Mouse (Mus musculus) embryo, embryonic 10 days (tissue): ENCODE measurements at regions not wholly inside any gene's neighbourhood (a gene's known extent, or its start where the extent isn't known, plus 50 kb on each side); places are given as distances from the start of the nearest gene placed in this dataset.

Source experiments
- DNase-seq: peaks from one replicate; pipeline ENCODE4 v3.0.0-alpha.2; 2015; ENCODE audit warnings: low spot score

- no peak for DNase-seq
Measured at GRCm38 (mm10) chr1:164628840-164629239, 167.6 kb upstream of the Dpt start.

DNA sequence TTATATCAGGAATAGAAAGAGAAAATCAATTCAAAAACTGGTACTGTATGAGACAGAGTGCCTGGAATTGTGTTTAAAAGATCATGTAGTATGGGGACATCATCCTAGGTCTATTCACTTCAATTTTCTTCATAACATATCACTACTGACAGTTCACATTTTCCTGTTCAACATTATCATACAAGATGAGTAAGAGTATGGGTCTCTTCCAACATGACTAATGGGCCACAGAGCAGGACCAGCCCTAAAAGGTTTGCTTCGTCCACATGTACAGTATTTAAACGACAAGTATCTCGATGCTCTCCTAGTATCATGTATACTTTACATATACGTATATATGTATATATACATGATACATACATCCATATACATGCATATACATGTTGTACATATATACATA is 164.8 kb upstream of the Atp1b1 start:
- DNase-seq = no peak

- DNase-seq = no peak
Measured at GRCm38 (mm10) chr1:164622417-164622816, 164.3 kb upstream of the Atp1b1 start.

DNA sequence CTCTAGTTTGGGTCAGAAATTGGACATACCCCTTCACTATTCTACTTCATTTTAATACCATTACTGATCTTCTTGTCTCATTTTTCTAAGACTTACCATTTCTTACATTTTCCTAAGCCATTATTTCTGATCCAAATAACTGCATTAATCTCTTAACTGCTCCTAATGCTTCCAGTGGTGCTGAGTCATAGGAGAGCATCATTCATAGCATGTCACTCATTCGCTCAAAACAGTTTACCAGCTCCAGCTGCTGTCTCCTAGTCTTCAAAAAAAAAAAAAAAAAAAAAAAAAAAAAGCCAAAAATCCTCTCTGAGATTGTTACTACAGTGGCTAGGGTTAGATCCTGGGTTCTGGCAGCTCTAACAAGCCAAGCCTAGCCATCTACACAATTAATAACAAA is 162.0 kb upstream of the Atp1b1 start:
- DNase-seq = no peak

- DNase-seq = no peak
Measured at GRCm38 (mm10) chr1:164617871-164618270, 159.7 kb upstream of the Atp1b1 start.

DNA sequence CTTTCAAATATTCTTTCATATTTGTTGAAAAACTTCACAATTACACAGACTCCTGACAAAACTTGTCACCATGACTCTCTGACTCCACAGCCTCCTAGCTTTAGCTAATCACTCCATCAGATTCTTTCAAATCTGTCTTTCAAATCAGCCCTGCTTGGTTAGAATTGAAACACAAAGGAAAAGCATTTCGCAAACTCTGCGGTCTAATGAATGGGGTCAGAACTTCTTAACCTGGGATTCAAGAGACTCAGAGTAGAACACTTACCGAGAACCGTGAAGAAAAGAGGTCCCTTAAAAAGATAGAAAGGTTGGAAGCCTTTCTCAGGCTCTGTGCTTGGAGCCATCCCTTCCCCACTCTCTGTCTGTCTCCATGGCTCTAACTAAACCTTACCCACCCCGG is 148.9 kb upstream of the Atp1b1 start:
- DNase-seq = no peak

DNA sequence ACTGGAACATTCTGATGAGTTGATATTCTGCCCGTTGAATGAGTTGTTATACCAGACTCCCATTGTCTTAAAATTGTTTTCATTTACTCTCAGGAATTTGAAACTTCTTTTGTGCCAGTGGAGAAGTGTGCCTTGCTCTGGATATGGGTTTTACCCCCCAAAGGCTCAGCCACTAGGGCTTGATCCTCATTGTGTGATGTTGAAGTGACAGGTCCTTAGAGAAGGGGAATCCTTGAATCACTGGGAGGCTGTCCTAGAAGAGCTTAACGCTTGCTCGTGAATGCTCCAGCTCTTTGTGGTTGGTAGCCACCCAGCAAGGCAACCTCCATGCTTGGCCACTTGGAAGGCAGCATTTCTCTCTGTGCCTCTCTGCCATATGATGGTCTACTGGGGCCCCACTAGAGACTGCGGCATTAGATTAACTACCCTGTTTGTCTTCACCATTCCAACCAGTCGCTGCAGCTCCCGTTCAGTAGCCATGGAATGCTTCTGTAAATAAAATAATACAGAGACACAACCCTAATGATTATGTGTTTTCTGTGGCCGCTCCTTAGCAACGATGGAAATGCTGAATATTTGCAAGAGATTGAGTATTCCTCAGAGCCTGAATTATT is 148.1 kb upstream of the Atp1b1 start:
- peak; percentile 6 for DNase-seq

GRCm38 (mm10) chr1:164603433-164603832 is 145.3 kb upstream of the Atp1b1 start:
- no peak for DNase-seq

GRCm38 (mm10) chr1:164602568-164602967 is 144.4 kb upstream of the Atp1b1 start:
- DNase-seq = no peak

DNA sequence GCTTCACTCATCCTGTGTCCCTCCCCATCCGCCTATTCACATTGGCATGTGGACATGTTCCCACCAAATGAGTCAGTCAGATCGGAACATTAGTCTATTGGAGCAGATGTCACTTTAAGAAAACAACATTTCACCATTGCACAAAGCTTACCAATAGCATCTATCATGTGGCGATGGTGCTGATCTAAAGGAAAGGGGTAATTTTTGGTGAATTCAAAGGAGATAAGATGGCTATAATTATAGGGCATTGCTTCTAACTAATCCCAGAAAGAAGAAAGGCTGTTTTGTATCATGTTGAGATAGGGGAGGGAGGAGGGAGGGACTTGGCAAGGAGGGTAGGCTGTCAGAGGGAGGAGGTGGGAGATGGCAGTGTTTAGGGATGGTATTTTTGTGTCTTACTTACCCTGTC is 132.1 kb upstream of the Atp1b1 start:
- DNase-seq = no peak

- no peak for DNase-seq
Measured at GRCm38 (mm10) chr1:164586066-164586989, 128.2 kb upstream of the Atp1b1 start.

GRCm38 (mm10) chr1:164576856-164577489 is 118.8 kb upstream of the Atp1b1 start:
- peak; percentile 32 for DNase-seq

- no peak for DNase-seq
Measured at GRCm38 (mm10) chr1:164573639-164574038, 115.5 kb upstream of the Atp1b1 start.

DNA sequence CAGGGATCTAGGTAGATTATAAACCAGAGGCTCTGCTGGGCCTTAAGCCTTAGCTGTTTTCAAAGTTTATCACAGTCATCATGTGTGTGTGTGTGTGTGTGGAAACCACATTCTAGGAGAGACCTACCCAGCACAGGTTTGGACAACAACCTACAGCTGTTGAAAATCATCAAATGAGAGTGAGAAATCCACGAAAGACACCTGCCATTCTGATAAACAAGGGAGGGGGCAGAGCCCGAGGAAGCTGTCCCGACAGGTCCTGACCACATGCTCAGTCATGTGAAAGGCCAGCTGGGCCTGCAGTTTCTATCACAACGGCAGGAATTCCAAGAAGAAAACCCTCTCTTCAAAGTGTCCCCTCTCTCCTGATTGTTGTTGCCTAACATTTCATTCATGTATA is 114.0 kb upstream of the Atp1b1 start:
- no peak for DNase-seq

DNA sequence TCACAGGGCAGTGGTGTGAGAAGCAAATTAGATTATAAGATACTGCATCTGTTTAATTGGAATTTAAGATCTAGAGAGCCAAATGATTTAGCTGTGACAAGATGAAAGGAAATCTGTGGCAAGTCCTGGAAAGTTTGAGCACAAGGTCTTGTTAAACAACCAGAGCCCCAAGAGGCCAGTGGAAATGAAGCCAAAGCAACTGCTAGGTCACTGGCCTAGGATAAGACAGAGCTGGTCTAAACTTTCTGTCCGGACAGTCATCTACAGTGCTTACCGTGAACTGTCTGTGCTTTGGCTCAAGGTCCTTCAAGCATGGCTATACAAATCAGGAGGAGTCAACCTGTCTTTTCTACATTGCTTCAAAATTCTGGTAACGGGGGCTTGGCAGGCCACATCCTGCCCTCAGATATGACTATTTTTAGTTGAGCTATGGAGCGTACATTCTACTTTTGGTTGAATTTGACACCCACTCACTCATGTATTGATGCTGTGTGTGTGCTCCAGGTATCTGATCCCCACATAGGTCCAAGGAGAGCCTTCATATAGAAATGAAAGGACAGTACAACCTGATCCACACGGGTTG is 113.4 kb upstream of the Atp1b1 start:
- DNase-seq = no peak

- no peak for DNase-seq
Measured at GRCm38 (mm10) chr1:164564847-164565246, 106.7 kb upstream of the Atp1b1 start.

DNA sequence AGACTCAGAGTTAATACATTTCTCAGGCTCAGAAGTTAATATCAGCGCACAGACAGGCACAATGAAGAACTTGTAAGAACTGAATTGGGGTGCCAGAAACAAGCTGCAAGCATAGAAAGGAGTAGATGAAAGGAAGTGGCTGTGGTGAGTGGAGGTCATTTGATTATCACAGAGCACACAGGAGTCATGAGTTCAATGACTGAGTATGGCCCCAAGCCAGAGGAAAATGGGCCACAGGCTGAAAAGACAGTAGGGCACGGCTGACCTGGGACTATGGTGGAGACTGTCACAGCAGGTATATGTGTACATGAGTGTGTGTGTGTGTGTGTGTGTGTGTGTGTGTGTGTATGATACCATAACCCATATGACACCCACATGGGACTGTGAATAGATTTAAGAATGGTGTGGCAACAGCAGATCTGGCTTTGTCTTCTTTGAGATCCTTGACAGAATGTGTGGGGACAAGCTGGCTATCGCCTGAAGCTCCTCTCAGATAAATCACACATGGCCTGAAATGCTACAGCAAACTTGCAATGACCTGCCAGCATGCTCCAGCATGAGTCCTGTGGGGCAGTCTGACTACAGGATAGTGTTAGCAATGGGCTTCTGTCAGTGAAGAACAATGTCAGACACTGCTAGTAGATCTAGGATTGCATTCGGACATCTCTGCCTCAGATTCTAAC is 101.5 kb upstream of the Atp1b1 start:
- no peak for DNase-seq

DNA sequence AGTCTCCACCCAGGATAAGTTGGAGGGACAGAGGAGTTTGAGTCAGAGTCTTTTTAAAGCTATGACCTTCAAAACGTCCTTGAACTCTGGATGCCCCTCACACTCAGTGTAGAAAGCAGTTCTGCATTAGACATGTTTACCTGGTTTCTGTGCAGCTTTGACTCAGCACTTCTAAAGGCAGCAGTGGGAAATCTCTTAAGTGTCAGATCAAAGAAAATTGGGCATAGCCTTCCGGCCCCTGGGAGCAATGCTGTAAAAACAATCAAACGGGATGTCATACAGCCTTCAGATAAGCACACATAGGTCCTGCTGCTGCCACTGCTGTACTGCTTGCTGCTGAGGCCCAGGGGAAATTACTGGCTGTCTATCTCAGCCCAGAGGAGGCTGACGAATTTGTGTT is 94.5 kb upstream of the Atp1b1 start:
- no peak for DNase-seq

- no peak for DNase-seq
Measured at GRCm38 (mm10) chr1:164551019-164551418, 92.9 kb upstream of the Atp1b1 start.

GRCm38 (mm10) chr1:164550596-164550995 is 92.4 kb upstream of the Atp1b1 start:
- DNase-seq = no peak

DNA sequence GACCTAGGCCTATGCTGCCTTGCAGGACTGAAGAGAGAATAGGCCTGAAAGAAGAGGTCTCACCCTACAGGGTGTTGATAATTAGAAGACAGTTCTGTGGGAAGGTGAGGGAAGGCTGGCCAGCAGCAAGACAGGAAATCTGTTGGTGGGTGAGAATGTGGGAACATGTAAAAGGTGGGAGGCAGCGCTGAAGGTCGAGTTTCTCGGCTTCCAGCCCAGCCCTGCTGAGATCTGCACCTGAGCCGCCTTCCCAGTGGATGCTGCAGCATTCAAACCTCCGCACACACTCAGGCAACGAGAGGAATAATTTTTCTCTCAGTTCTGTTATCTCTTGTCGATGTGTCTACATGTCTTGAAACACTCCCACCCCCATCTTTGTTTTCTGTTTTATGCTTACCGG is 89.9 kb upstream of the Atp1b1 start:
- no peak for DNase-seq

DNA sequence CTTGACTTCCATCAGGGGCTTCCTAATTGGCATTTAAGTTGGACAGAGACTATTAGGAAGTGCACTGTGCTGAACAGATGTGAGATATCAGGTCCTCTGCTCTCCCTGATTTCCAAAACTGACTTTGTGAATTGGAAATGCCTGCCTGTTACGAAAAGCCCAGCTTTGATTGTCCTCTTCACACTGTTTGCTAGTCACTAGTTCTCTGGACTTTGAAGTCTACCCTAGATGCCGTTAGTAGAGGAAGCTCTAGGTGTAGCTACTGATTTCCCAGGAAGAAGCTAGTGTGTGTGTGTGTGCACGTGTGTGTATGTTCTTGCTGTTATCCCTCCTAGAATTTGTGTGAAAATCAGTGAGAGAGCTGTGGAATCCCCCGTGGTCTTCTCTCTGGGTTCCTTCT is 87.7 kb upstream of the Atp1b1 start:
- no peak for DNase-seq
